In the genomic region with DNA sequence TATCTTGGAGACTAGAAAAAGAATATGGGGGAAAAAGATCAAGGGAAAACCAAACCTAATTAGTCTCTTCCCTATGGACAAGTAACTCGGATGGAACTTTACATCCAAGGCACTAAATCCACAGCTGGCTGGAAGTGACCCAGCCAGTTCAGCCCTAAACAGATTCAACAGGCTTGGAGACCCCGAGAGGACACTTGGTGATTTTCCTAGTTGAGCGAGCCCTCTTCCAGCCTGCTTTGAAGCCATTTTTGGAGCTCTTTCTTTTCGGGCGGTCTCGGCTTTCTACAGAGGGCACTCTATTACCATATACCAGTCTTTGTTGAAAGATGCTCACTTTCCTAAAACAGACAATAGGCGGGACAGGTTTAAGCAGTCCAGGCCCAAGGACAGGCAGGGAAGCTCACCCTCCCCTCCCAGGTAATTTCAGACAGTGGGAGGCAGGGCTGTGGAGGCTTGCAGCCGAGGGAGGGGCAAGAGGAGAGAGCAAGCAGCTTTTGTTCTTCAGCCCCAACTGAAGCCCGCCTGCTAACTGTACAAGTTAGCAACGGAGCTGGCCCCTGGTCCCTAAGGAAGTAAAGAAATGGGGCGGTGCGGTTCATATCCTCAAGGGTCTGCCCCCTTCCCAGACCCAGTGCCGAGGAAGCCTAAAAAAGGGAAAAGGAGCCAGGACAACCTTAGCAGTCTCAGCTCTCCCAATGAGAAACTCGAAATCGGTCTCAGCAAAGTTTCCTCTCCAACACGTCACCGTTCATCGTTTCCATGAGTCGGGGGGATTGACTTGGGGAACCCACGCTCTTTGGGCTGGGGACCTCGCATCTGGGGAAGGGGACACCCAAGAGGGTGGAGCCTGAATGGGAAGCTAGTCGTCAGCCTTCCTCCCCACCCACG, we compare ENCODE assay signal across 8 mouse cellular contexts. TPM values are rescaled to one million over a fixed set of nuclear protein-coding genes. Genes with fewer than 3 reads are reported as not detected.
A peak's percentile ranks its signal among the peaks of the same experiment; 100 is the strongest.
DNase-seq lines count a peak whose midpoint lies in the region; ATAC-seq and TF ChIP-seq lines count a peak whose summit lies in the region.

No protein-coding gene starts in this region.

- ATAC-seq in forebrain, embryonic 12.5 days (ENCODE audit: low FRiP score), result 0 out of 2 replicates have a peak, but pooled peaks have one; percentile 3
- peak; percentile 10; the same call in 1 of the 2 replicates for ATAC-seq in hindbrain, embryonic 11.5 days (ENCODE audit: low FRiP score)
- ATAC-seq in midbrain, postnatal 0 days (ENCODE audit: low FRiP score), result no peak

- DNase-seq in 3134 (ENCODE audit: extremely low read depth, insufficient read length, low spot score) (peak; percentile 68), liver (peak; percentile 47)
- peak; percentile 27 for DNase-seq in T-cell, adult 2 months (ENCODE audit: low spot score)
- peak; percentile 51 for DNase-seq in hindbrain, embryonic 11.5 days (ENCODE audit: low spot score)
- DNase-seq in midbrain, postnatal 0 days (ENCODE audit: low spot score), result peak; percentile 27
- peak; percentile 68 for DNase-seq in thymus, postnatal 0 days (ENCODE audit: low spot score)
- no peak for DNase-seq in layer of hippocampus, postnatal 25 days (ENCODE audit: extremely low spot score in 1 of 2, low spot score in 1 of 2)

- H3K4me3 ChIP-seq in forebrain, embryonic 12.5 days (replicated peaks), result peak overlapping the region; percentile 65
- peak overlapping the region; percentile 59 for H3K4me3 ChIP-seq in hindbrain, embryonic 11.5 days (ENCODE audit: low read depth, low read length)
- peak overlapping the region; percentile 57 for H3K4me3 ChIP-seq in midbrain, postnatal 0 days (ENCODE audit: low read depth, low read length)

- peak overlapping the region; percentile 75 for H3K9ac ChIP-seq in forebrain, embryonic 12.5 days
- peak overlapping the region; percentile 68 for H3K9ac ChIP-seq in hindbrain, embryonic 11.5 days (ENCODE audit: low read depth, low read length)
- peak overlapping the region; percentile 39 for H3K9ac ChIP-seq in midbrain, postnatal 0 days (replicated peaks; ENCODE audit: low read length, poor library complexity, severe bottlenecking)

- peaks cover 68% of the 10 kb centered on the region for H3K4me1 ChIP-seq in forebrain, embryonic 12.5 days
- no peaks in the 10 kb centered on the region; the same call in 1 of the 2 replicates for H3K4me1 ChIP-seq in hindbrain, embryonic 11.5 days (replicated peaks; ENCODE audit: control insufficient read depth, insufficient read depth, low read length)
- H3K4me1 ChIP-seq in midbrain, postnatal 0 days (ENCODE audit: insufficient read depth, low read length), result peaks cover 14% of the 10 kb centered on the region

- peak overlapping the region; percentile 95 for H3K4me2 ChIP-seq in forebrain, embryonic 12.5 days
- H3K4me2 ChIP-seq in hindbrain, embryonic 11.5 days (replicated peaks; ENCODE audit: low read depth, low read length), result peak overlapping the region; percentile 70
- H3K4me2 ChIP-seq in midbrain, postnatal 0 days (ENCODE audit: low read depth, low read length, poor library complexity, severe bottlenecking), result peak overlapping the region; percentile 99

- peak overlapping the region; percentile 93 for H3K27ac ChIP-seq in forebrain, embryonic 12.5 days
- peak overlapping the region; percentile 89 for H3K27ac ChIP-seq in hindbrain, embryonic 11.5 days (ENCODE audit: low read depth, low read length)
- H3K27ac ChIP-seq in midbrain, postnatal 0 days (ENCODE audit: low read depth, low read length), result peak overlapping the region; percentile 62

- TF ChIP-seq CTCF in midbrain, postnatal 0 days (IDR thresholded peaks at IDR 0.05), result no peak

- no peaks in the 10 kb centered on the region for H3K9me3 ChIP-seq in forebrain, embryonic 12.5 days
- H3K9me3 ChIP-seq in hindbrain, embryonic 11.5 days (ENCODE audit: control insufficient read depth, low read length), result no peaks in the 10 kb centered on the region
- H3K9me3 ChIP-seq in midbrain, postnatal 0 days (ENCODE audit: low read length), result no peaks in the 10 kb centered on the region

- under 1% methylated on average over 23 of the region's 23 CpGs for WGBS in forebrain, embryonic 12.5 days
- under 1% methylated on average over 23 of the region's 23 CpGs for WGBS in hindbrain, embryonic 11.5 days
- WGBS in midbrain, postnatal 0 days, result under 1% methylated on average over 23 of the region's 23 CpGs

- H3K27me3 ChIP-seq in forebrain, embryonic 12.5 days, result peaks cover 14% of the 10 kb centered on the region
- no peaks in the 10 kb centered on the region for H3K27me3 ChIP-seq in hindbrain, embryonic 11.5 days (ENCODE audit: control insufficient read depth, insufficient read depth, low read length)
- peaks cover 18% of the 10 kb centered on the region for H3K27me3 ChIP-seq in midbrain, postnatal 0 days (ENCODE audit: insufficient read depth, low read length)

- H3K36me3 ChIP-seq in forebrain, embryonic 12.5 days (replicated peaks), result peaks cover 8% of the 10 kb centered on the region
- H3K36me3 ChIP-seq in hindbrain, embryonic 11.5 days (ENCODE audit: control insufficient read depth, insufficient read depth, low read length), result no peaks in the 10 kb centered on the region
- no peaks in the 10 kb centered on the region for H3K36me3 ChIP-seq in midbrain, postnatal 0 days (ENCODE audit: insufficient read depth, low read length)

RNA-seq across cellular contexts. Expression of gene Tgif1, which starts 4.6 kb away (rescaled TPM):
- 47.4 and 52.6 TPM in 2 replicates for polyA plus RNA-seq in forebrain, embryonic 12.5 days (2016; fragmentation: Nextera tagmentation; extraction: Ambion mirVana)
- polyA plus RNA-seq in hindbrain, embryonic 11.5 days (2014; fragmentation: Nextera tagmentation; extraction: Ambion mirVana), result 61.6 and 66.0 TPM in 2 replicates
- total RNA-seq in midbrain, postnatal 0 days (2014; rRNA removed), result 5.6 and 5.8 TPM in 2 replicates
- polyA plus RNA-seq in midbrain, postnatal 0 days (2015; fragmentation: Nextera tagmentation; extraction: Ambion mirVana), result 3.8 and 4.2 TPM in 2 replicates
- polyA plus RNA-seq in thymus, postnatal 0 days (2015; fragmentation: Nextera tagmentation; extraction: Ambion mirVana), result 36.4 and 37.8 TPM in 2 replicates
- 1 to 10 TPM; 1.9 to 2.3 TPM for total RNA-seq in layer of hippocampus, postnatal 25 days (2021)

Comparison
In these comparisons a context has a peak if more than half of its experiments do, and no peak if none do; other contexts are left out.
1. DNase-seq: peak in 3134 (single experiment), T-cell, adult 2 months (single experiment), hindbrain, embryonic 11.5 days (single experiment), liver (single experiment), midbrain, postnatal 0 days (single experiment) and thymus, postnatal 0 days (single experiment); none in layer of hippocampus, postnatal 25 days (0 of 2).
2. Peak in every context shown above with its lines, with median percentiles within 50 percentile points of each other: H3K27ac ChIP-seq, H3K4me2 ChIP-seq, H3K4me3 ChIP-seq and H3K9ac ChIP-seq.